Mouse (Mus musculus) C2C12 (cell line): ENCODE results near the gene Gm20388. TPM values are rescaled to one million over a fixed set of nuclear protein-coding genes. Genes with fewer than 3 reads are reported as not detected.

Experiments used
- H3K27me3 ChIP-seq: one replicate; pipeline ENCODE4 v1.6.1; 2011; ENCODE audit not compliant: control insufficient read depth, insufficient read depth, insufficient read length
- H3K36me3 ChIP-seq: one replicate; pipeline ENCODE4 v1.6.1; 2011; ENCODE audit not compliant: control insufficient read depth, insufficient read depth
- H3K4me3 ChIP-seq: one replicate; pipeline ENCODE4 v1.5.1; 2011; ENCODE audit warnings: mild to moderate bottlenecking, control low read depth; ENCODE audit not compliant: poor library complexity, insufficient read depth, severe bottlenecking
- H3K79me2 ChIP-seq: one replicate; pipeline ENCODE4 v1.6.1; 2011; ENCODE audit not compliant: control insufficient read depth, insufficient read depth
- H3K79me3 ChIP-seq: one replicate; pipeline ENCODE4 v1.6.1; 2011; ENCODE audit warnings: low read depth, control low read depth
- H3ac ChIP-seq: one replicate; pipeline ENCODE3; 2011; ENCODE audit warnings: low read depth; ENCODE audit not compliant: control insufficient read depth, insufficient read length
- CEBPB ChIP-seq: IDR thresholded peaks from one replicate; pipeline ENCODE4 v1.6.1; 2011; ENCODE audit warnings: low read depth, mild to moderate bottlenecking, control low read depth, moderate library complexity
- CTCF ChIP-seq: IDR thresholded peaks from one replicate; pipeline ENCODE4 v1.5.1; 2011; ENCODE audit not compliant: control insufficient read depth, insufficient read depth, insufficient read length
- FOSL1 ChIP-seq: IDR thresholded peaks from one replicate; pipeline ENCODE4 v1.8.0; 2011; ENCODE audit warnings: mild to moderate bottlenecking, low read length; ENCODE audit not compliant: poor library complexity, insufficient read depth, severe bottlenecking
- MAX ChIP-seq: IDR thresholded peaks from one replicate; pipeline ENCODE4 v1.6.1; 2011; ENCODE audit warnings: mild to moderate bottlenecking, control low read depth
- MYOD1 ChIP-seq: IDR thresholded peaks from one replicate; pipeline ENCODE4 v1.6.1; 2011; ENCODE audit warnings: low read depth; ENCODE audit not compliant: control insufficient read depth, insufficient read length
- MYOG ChIP-seq: IDR thresholded peaks from one replicate; pipeline ENCODE4 v1.6.1; 2011; ENCODE audit not compliant: control insufficient read depth, insufficient read length; ENCODE audit errors: extremely low read depth
- USF1 ChIP-seq: IDR thresholded peaks from one replicate; pipeline ENCODE4 v1.6.1; 2011; ENCODE audit warnings: low read depth, mild to moderate bottlenecking, control low read depth, moderate library complexity
- polyA plus RNA-seq: library from polyadenylated mRNA; unstranded; fragments of >200 nt; fragmentation: generic; extraction: Trizol; gene quantifications from one replicate; pipeline ENCODE4 v1.2.1, GENCODE M21; 2012; ENCODE audit warnings: missing spikeins

Gene Gm20388
- polyA plus RNA-seq, 1 experiment = 15.0 TPM

GRCm38 (mm10) chr8:121760484-121760883 is 1849.8 kb downstream of the Gm20388 start:
- Histone ChIP-seq H3K4me3 (no peak overlapping the region), H3K27me3 (peaks cover 49% of the 10 kb centered on the region), H3K79me3 (no peaks in the 10 kb centered on the region), H3ac (no peak overlapping the region), H3K79me2 (no peaks in the 10 kb centered on the region), H3K36me3 (no peaks in the 10 kb centered on the region)
- TF ChIP-seq MYOG = no peak
- TF ChIP-seq MAX = no peak
- no peak for TF ChIP-seq USF1
- TF ChIP-seq MYOD1 = no peak
- TF ChIP-seq FOSL1 = no peak
- no peak for TF ChIP-seq CEBPB
- no peak for TF ChIP-seq CTCF

DNA sequence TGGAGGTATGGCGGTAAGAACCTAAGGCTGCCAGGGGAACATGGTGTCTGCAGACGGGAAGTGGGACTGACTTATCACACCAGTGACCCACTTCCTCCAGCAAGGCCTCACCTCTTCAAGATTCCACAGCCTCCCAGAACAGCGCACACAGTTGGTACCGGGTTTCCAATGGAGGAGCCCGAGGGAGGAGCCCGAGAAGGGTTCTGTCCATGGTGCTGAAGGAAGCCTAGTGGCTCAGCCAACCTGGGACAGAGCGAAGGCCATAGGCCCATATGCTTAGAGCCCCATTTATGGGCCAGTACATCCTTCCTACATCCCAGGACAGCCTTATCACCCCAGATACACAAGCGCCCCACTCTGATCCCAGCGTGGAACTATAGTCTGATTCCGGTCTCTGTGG is 1850.8 kb downstream of the Gm20388 start:
- Histone ChIP-seq H3K79me2 (no peaks in the 10 kb centered on the region), H3K36me3 (no peaks in the 10 kb centered on the region), H3ac (no peak overlapping the region), H3K4me3 (no peak overlapping the region), H3K27me3 (peaks cover 49% of the 10 kb centered on the region), H3K79me3 (no peaks in the 10 kb centered on the region)
- TF ChIP-seq CEBPB (no peak), CTCF (no peak), FOSL1 (no peak), USF1 (no peak), MYOD1 (no peak), MAX (no peak), MYOG (no peak)

DNA sequence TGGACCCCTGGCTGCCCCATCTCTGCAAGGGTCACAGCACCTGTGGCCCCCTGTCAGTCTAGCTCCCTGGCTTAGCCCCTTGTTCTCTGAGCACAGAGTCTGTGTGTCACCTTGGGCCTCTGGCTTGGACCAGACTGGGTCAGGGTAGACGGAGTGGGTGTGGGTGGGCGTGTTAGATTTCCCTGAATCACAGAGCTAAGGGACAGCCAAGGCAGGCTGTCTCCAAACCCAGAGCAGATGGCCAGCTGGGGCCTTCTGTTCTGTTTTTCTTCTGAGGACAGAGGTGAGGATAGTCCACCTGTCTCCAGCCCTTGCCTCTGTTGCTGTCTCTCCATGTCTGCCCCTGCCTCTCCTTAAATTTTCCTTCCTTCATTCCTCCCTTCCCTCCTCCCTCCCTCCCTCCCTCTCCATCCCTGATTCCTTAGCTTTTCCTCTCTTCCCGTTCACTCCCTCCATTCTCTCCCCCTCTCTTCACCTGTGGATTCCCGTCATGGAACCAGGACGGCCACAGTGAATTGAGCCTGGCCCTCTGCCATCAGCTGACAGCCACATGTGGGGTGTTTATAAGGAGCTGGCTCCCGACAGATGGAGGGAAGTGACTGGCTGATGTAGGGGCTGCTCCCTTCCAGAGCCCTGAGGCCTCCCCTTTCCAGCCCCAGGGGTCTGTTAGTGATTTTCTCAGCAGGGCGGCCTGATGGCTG is 1852.5 kb downstream of the Gm20388 start:
- Histone ChIP-seq H3K79me2 (no peaks in the 10 kb centered on the region), H3K27me3 (peaks cover 57% of the 10 kb centered on the region), H3K4me3 (no peak overlapping the region), H3K36me3 (no peaks in the 10 kb centered on the region), H3ac (no peak overlapping the region), H3K79me3 (no peaks in the 10 kb centered on the region)
- TF ChIP-seq CTCF (no peak), MYOD1 (no peak), CEBPB (no peak), MYOG (no peak), FOSL1 (no peak), MAX (no peak), USF1 (no peak)

DNA sequence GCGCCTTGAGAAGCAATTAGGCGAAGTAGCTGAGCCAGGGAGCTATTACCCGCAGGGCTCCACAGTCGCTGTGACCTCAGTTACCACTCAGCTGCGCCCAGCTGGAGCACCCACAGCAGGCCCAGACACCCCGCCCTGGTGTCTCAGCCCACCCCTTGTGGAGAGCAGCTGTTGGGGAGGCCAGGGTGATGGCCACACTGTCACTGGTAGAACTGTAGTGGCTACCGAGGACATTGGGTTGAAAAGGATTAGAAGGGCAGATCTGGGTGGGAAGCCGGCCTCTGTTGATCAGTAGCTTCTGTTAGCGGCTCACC is 1853.0 kb downstream of the Gm20388 start:
- Histone ChIP-seq H3ac (no peak overlapping the region), H3K79me3 (no peaks in the 10 kb centered on the region), H3K79me2 (no peaks in the 10 kb centered on the region), H3K4me3 (no peak overlapping the region), H3K36me3 (no peaks in the 10 kb centered on the region), H3K27me3 (peaks cover 55% of the 10 kb centered on the region)
- TF ChIP-seq CEBPB (no peak), MYOG (no peak), MYOD1 (no peak), MAX (no peak), USF1 (no peak), FOSL1 (no peak), CTCF (no peak)

DNA sequence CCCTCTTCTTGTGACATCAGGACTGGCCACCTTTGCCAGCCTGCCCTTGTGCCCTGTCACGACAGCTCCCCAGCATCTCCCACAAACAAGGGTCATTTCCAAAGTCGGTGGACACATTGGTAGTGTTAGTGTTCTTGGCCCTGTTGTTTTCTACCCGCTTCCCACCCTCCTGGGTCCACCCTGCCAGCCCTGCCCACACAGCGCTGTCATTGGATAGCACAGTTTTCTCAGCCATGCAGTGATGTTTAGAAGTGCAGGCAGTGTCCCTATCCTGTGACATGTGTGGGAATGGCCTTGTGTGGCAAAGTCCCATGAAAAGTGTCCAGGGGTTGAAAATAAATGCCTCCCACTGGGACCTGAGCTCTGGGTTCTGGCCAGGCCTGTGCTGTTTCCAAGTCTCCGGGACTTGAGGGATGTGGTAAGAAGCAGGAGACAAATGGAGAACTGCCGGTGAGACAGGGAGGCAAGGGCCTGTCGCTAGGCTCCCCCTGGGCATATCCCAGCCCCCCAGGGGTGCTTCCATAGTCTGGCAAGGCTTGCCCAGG is 1855.0 kb downstream of the Gm20388 start:
- H3ac ChIP-seq = no peak overlapping the region
- H3K79me3 ChIP-seq = no peaks in the 10 kb centered on the region
- no peaks in the 10 kb centered on the region for H3K79me2 ChIP-seq
- no peaks in the 10 kb centered on the region for H3K36me3 ChIP-seq
- H3K4me3 ChIP-seq = no peak overlapping the region
- peaks cover 65% of the 10 kb centered on the region for H3K27me3 ChIP-seq
- TF ChIP-seq CEBPB (no peak), MYOD1 (no peak), MYOG (no peak), USF1 (no peak), CTCF (no peak), MAX (no peak), FOSL1 (no peak)

- peaks cover 71% of the 10 kb centered on the region for H3K27me3 ChIP-seq
- no peak overlapping the region for H3K4me3 ChIP-seq
- no peaks in the 10 kb centered on the region for H3K79me2 ChIP-seq
- no peaks in the 10 kb centered on the region for H3K79me3 ChIP-seq
- H3K36me3 ChIP-seq = no peaks in the 10 kb centered on the region
- H3ac ChIP-seq = no peak overlapping the region
- TF ChIP-seq MYOG (no peak), CTCF (no peak), MAX (no peak), FOSL1 (no peak), USF1 (no peak), CEBPB (no peak), MYOD1 (no peak)
Observed at GRCm38 (mm10) chr8:121769095-121769494, 1858.5 kb downstream of the Gm20388 start.
